16 mouse cellular contexts compared by ENCODE assay signal in genomic region chr3:137281052-137281451, GRCm38 (mm10). TPM values are rescaled to one million over a fixed set of nuclear protein-coding genes. Genes with fewer than 3 reads are reported as not detected.
DNase-seq lines count a peak whose midpoint lies in the region; ATAC-seq lines count a peak whose summit lies in the region.
"Had no signal": no experiment of that assay in that cellular context is flagged by ENCODE, and none has a peak within 500 bp of the region (broad histone marks: within the 10 kb centered on the region; RNA-seq: fewer than 3 reads in every experiment).

No protein-coding gene starts in this region.

- no peak overlapping the region for H3K9ac ChIP-seq in forebrain, embryonic 13.5 days
- H3K9ac ChIP-seq in intestine, embryonic 16.5 days (ENCODE audit: low read depth, low read length), result no peak overlapping the region

- intact Hi-C loops in left cerebral cortex, postnatal 4 days (cut with DNase I), result no loop called here
- intact Hi-C loops in left cerebral cortex, postnatal 14 days (cut with DNase I), result no loop called here

- no peaks in the 10 kb centered on the region for H3K27me3 ChIP-seq in forebrain, embryonic 13.5 days
- no peaks in the 10 kb centered on the region for H3K27me3 ChIP-seq in forebrain, embryonic 10.5 days (ENCODE audit: poor library complexity, severe bottlenecking)
- H3K27me3 ChIP-seq in intestine, embryonic 16.5 days (replicated peaks; ENCODE audit: control insufficient read depth, insufficient read depth, low read length), result no peaks in the 10 kb centered on the region

- no peaks in the 10 kb centered on the region for H3K36me3 ChIP-seq in forebrain, embryonic 13.5 days (ENCODE audit: poor library complexity, severe bottlenecking)
- H3K36me3 ChIP-seq in forebrain, embryonic 10.5 days (replicated peaks), result no peaks in the 10 kb centered on the region
- no peaks in the 10 kb centered on the region for H3K36me3 ChIP-seq in intestine, embryonic 16.5 days (ENCODE audit: control insufficient read depth, insufficient read depth, low read length)

- no peak overlapping the region for H3K4me2 ChIP-seq in forebrain, embryonic 13.5 days
- H3K4me2 ChIP-seq in intestine, embryonic 16.5 days (ENCODE audit: low read depth, low read length), result no peak overlapping the region

- no peak overlapping the region for H3K27ac ChIP-seq in forebrain, embryonic 13.5 days
- H3K27ac ChIP-seq in forebrain, embryonic 10.5 days, result no peak overlapping the region
- H3K27ac ChIP-seq in intestine, embryonic 16.5 days (ENCODE audit: low read length), result no peak overlapping the region

- H3K4me3 ChIP-seq in forebrain, embryonic 13.5 days, result no peak overlapping the region
- no peak overlapping the region for H3K4me3 ChIP-seq in forebrain, embryonic 10.5 days
- H3K4me3 ChIP-seq in intestine, embryonic 16.5 days (ENCODE audit: low read length), result no peak overlapping the region

- H3K9me3 ChIP-seq in forebrain, embryonic 13.5 days (replicated peaks), result no peaks in the 10 kb centered on the region
- no peaks in the 10 kb centered on the region for H3K9me3 ChIP-seq in forebrain, embryonic 10.5 days
- H3K9me3 ChIP-seq in intestine, embryonic 16.5 days (ENCODE audit: control insufficient read depth, low read length), result no peaks in the 10 kb centered on the region

- H3K4me1 ChIP-seq in forebrain, embryonic 13.5 days, result peaks cover 8% of the 10 kb centered on the region; the same call in 1 of the 2 replicates
- H3K4me1 ChIP-seq in forebrain, embryonic 10.5 days, result 0 out of 2 replicates have a peak, but pooled peaks cover 4% of the 10 kb centered on the region
- H3K4me1 ChIP-seq in intestine, embryonic 16.5 days (ENCODE audit: control insufficient read depth, insufficient read depth, low read length), result no peaks in the 10 kb centered on the region

- no peak for DNase-seq in forebrain, embryonic 10.5 days (ENCODE audit: extremely low spot score, low spot score)
- peak; percentile 47 for DNase-seq in left cerebral cortex, postnatal 4 days
- no peak for DNase-seq in left cerebral cortex, postnatal 14 days (ENCODE audit: low spot score in 2 of 2)
- DNase-seq in gastrocnemius, postnatal 25 days, result peak; percentile 71
- DNase-seq in skeletal muscle tissue, adult 2 months (ENCODE audit: low read depth, low spot score), result peak; percentile 42
- no peak for DNase-seq in right cerebral cortex, adult 18-20 months
- DNase-seq: cerebellum, postnatal 36 days; layer of hippocampus, adult 9-11 months; liver; thymus, adult 18-20 months had no signal

- 0 out of 2 replicates have a peak, but pooled peaks have one; percentile 30 for ATAC-seq in forebrain, embryonic 13.5 days
- no peak for ATAC-seq in intestine, embryonic 16.5 days
- ATAC-seq: CD4-positive, CD25-positive, alpha-beta regulatory T cell, adult 4 months; lung, postnatal 0 days; midbrain, embryonic 16.5 days had no signal

- 78% methylated on average over 7 of the region's 7 CpGs for WGBS in forebrain, embryonic 13.5 days
- WGBS in forebrain, embryonic 10.5 days, result 96% methylated on average over 7 of the region's 7 CpGs
- WGBS in intestine, embryonic 16.5 days, result 84% methylated on average over 7 of the region's 7 CpGs

RNA-seq across cellular contexts. Expression of gene Emcn, which starts 59.8 kb away (rescaled TPM):
- polyA plus RNA-seq in forebrain, embryonic 13.5 days (2015; fragmentation: Nextera tagmentation; extraction: Ambion mirVana), result 10.4 and 10.5 TPM in 2 replicates
- 24.3 and 24.6 TPM in 2 replicates for polyA plus RNA-seq in forebrain, embryonic 10.5 days (2016; fragmentation: Nextera tagmentation; extraction: Ambion mirVana)
- total RNA-seq in left cerebral cortex, postnatal 4 days (2021), result 1 to 10 TPM; 4.0 to 4.4 TPM
- total RNA-seq in left cerebral cortex, postnatal 14 days (2021), result 1 to 10 TPM; 7.7 to 9.5 TPM
- total RNA-seq in gastrocnemius, postnatal 25 days (2021), result 10 to 100 TPM; 10.0 to 13.9 TPM
- 19.1 and 20.3 TPM in 2 replicates for polyA plus RNA-seq in intestine, embryonic 16.5 days (2015; fragmentation: Nextera tagmentation; extraction: Ambion mirVana)
- total RNA-seq: neutrophil, adult 5-6 weeks had no signal
- polyA plus RNA-seq: CD4-positive, CD25-positive, alpha-beta regulatory T cell, adult 4 months had no signal

Comparison
In these comparisons a context has a peak if more than half of its experiments do, and no peak if none do; other contexts are left out.
1. DNase-seq: peak in left cerebral cortex, postnatal 4 days (single experiment), gastrocnemius, postnatal 25 days (single experiment) and skeletal muscle tissue, adult 2 months (single experiment); none in forebrain, embryonic 10.5 days (single experiment), left cerebral cortex, postnatal 14 days (0 of 2) and right cerebral cortex, adult 18-20 months (single experiment).